Comparison of ENCODE assay signal across 25 mouse cellular contexts in the genomic region with DNA sequence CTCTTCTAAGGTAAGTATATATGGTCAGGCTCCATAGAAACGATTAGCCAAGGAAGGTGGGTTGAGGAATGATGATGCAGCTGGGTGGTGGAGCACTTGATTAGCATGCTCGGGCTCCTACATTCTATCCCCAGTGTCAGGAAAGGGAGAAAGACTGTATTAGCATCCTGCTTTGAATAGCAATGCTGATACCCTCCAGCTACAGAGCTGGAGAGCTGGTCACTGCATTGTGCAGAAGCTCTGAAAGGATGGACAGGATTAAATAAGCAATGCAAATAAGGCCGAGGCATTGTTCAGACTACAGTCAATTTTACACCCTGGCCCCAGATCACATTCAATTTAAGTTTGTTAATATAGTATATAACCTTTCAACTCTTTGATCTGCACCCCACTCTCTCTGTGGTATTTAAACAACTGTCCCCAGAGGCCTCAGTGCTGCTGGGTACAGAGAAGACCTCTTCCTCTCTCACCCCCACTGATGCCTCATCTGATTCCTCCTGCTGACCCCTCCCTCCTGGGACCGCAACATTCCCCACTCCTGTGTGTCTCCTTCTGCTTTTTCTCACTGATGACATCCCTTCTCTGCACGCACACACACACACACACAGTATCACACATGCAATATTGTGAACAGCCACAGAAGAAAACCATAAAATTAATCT. TPM values are rescaled to one million over a fixed set of nuclear protein-coding genes. Genes with fewer than 3 reads are reported as not detected.
DNase-seq lines count a peak whose midpoint lies in the region; ATAC-seq lines count a peak whose summit lies in the region.
"Had no signal": no experiment of that assay in that cellular context is flagged by ENCODE, and none has a peak within 500 bp of the region (broad histone marks: within the 10 kb centered on the region; RNA-seq: fewer than 3 reads in every experiment).

No protein-coding gene starts in this region.

- no peak for DNase-seq in midbrain, embryonic 11.5 days (ENCODE audit: low spot score, missing footprints)
- DNase-seq in midbrain, embryonic 10.5 days (ENCODE audit: low spot score), result no peak
- DNase-seq in R1 (ENCODE audit: low read depth, low spot score), result peak; percentile 23
- DNase-seq in liver, embryonic 11.5 days (ENCODE audit: low spot score), result no peak
- DNase-seq in kidney, postnatal 4 days, result no peak
- DNase-seq in gastrocnemius, postnatal 25 days, result no peak
- DNase-seq: adrenal gland, adult 8-10 months; adrenal gland, postnatal 36 days; cerebellum, adult 11 months; cerebellum, adult 8-10 months; cerebellum, postnatal 14 days; embryo, embryonic 11 days; heart, adult 2 months had no signal

- no peak overlapping the region for H3K9ac ChIP-seq in midbrain, embryonic 11.5 days (ENCODE audit: low read length)
- H3K9ac ChIP-seq in midbrain, embryonic 13.5 days (replicated peaks), result no peak overlapping the region
- no peak overlapping the region for H3K9ac ChIP-seq in liver, embryonic 11.5 days (ENCODE audit: low read depth, low read length)
- H3K9ac ChIP-seq: embryonic facial prominence, embryonic 15.5 days; heart, embryonic 12.5 days; hindbrain, embryonic 13.5 days; intestine, embryonic 15.5 days had no signal

- H3K9me3 ChIP-seq in midbrain, embryonic 11.5 days (ENCODE audit: control insufficient read depth, low read length), result no peaks in the 10 kb centered on the region
- no peaks in the 10 kb centered on the region for H3K9me3 ChIP-seq in midbrain, embryonic 10.5 days (replicated peaks)
- no peaks in the 10 kb centered on the region for H3K9me3 ChIP-seq in midbrain, embryonic 13.5 days
- H3K9me3 ChIP-seq in liver, embryonic 11.5 days (ENCODE audit: control insufficient read depth, low read length), result no peaks in the 10 kb centered on the region
- H3K9me3 ChIP-seq: embryonic facial prominence, embryonic 15.5 days; forebrain, embryonic 10.5 days; heart, embryonic 12.5 days; hindbrain, embryonic 13.5 days; intestine, embryonic 15.5 days had no signal

- H3K36me3 ChIP-seq in midbrain, embryonic 11.5 days (ENCODE audit: control insufficient read depth, insufficient read depth, low read length), result no peaks in the 10 kb centered on the region
- no peaks in the 10 kb centered on the region for H3K36me3 ChIP-seq in midbrain, embryonic 10.5 days
- no peaks in the 10 kb centered on the region for H3K36me3 ChIP-seq in midbrain, embryonic 13.5 days
- H3K36me3 ChIP-seq in liver, embryonic 11.5 days (ENCODE audit: control insufficient read depth, insufficient read depth, low read length), result no peaks in the 10 kb centered on the region
- H3K36me3 ChIP-seq: embryonic facial prominence, embryonic 15.5 days; forebrain, embryonic 10.5 days; heart, embryonic 12.5 days; hindbrain, embryonic 13.5 days; intestine, embryonic 15.5 days had no signal

- 40% methylated on average over 5 of the region's 5 CpGs for WGBS in midbrain, embryonic 11.5 days
- 57% methylated on average over 5 of the region's 5 CpGs for WGBS in midbrain, embryonic 10.5 days
- 21% methylated on average over 5 of the region's 5 CpGs for WGBS in midbrain, embryonic 13.5 days
- 66% methylated on average over 5 of the region's 5 CpGs for WGBS in liver, embryonic 11.5 days

- no peak overlapping the region for H3K4me3 ChIP-seq in midbrain, embryonic 11.5 days (ENCODE audit: low read depth, low read length)
- H3K4me3 ChIP-seq in midbrain, embryonic 10.5 days, result no peak overlapping the region
- no peak overlapping the region for H3K4me3 ChIP-seq in midbrain, embryonic 13.5 days (replicated peaks)
- H3K4me3 ChIP-seq in liver, embryonic 11.5 days (ENCODE audit: low read depth, low read length), result no peak overlapping the region
- H3K4me3 ChIP-seq: embryonic facial prominence, embryonic 15.5 days; erythroblast, embryonic 14.5 days; forebrain, embryonic 10.5 days; heart, adult 2 months; heart, embryonic 12.5 days; hindbrain, embryonic 13.5 days; intestine, embryonic 15.5 days had no signal

- H3K4me2 ChIP-seq in midbrain, embryonic 11.5 days, result no peak overlapping the region
- no peak overlapping the region for H3K4me2 ChIP-seq in midbrain, embryonic 13.5 days (replicated peaks)
- no peak overlapping the region for H3K4me2 ChIP-seq in liver, embryonic 11.5 days
- H3K4me2 ChIP-seq: embryonic facial prominence, embryonic 15.5 days; heart, embryonic 12.5 days; hindbrain, embryonic 13.5 days; intestine, embryonic 15.5 days had no signal

- peak; percentile 90 for ATAC-seq in midbrain, embryonic 11.5 days (ENCODE audit: low FRiP score)
- ATAC-seq in midbrain, embryonic 13.5 days, result peak; percentile 87
- ATAC-seq in liver, embryonic 11.5 days (replicated peaks; ENCODE audit: low FRiP score), result no peak
- ATAC-seq: forebrain, embryonic 14.5 days; intestine, embryonic 15.5 days had no signal

- no peaks in the 10 kb centered on the region for H3K27me3 ChIP-seq in midbrain, embryonic 11.5 days (ENCODE audit: control insufficient read depth, insufficient read depth, low read length)
- no peaks in the 10 kb centered on the region for H3K27me3 ChIP-seq in midbrain, embryonic 10.5 days (ENCODE audit: low read depth, poor library complexity, severe bottlenecking)
- H3K27me3 ChIP-seq in midbrain, embryonic 13.5 days, result no peaks in the 10 kb centered on the region
- no peaks in the 10 kb centered on the region for H3K27me3 ChIP-seq in liver, embryonic 11.5 days (replicated peaks; ENCODE audit: control insufficient read depth, insufficient read depth, low read length)
- H3K27me3 ChIP-seq: embryonic facial prominence, embryonic 15.5 days; heart, embryonic 12.5 days; hindbrain, embryonic 13.5 days; intestine, embryonic 15.5 days had no signal

- H3K4me1 ChIP-seq in midbrain, embryonic 11.5 days (ENCODE audit: control insufficient read depth, insufficient read depth, low read length), result peaks cover 8% of the 10 kb centered on the region
- H3K4me1 ChIP-seq in midbrain, embryonic 10.5 days, result peaks cover 11% of the 10 kb centered on the region
- peaks cover 11% of the 10 kb centered on the region for H3K4me1 ChIP-seq in midbrain, embryonic 13.5 days (replicated peaks)
- no peaks in the 10 kb centered on the region for H3K4me1 ChIP-seq in liver, embryonic 11.5 days (replicated peaks; ENCODE audit: control insufficient read depth, insufficient read depth, low read length)
- H3K4me1 ChIP-seq: embryonic facial prominence, embryonic 15.5 days; heart, embryonic 12.5 days; intestine, embryonic 15.5 days had no signal

- H3K27ac ChIP-seq in midbrain, embryonic 11.5 days (ENCODE audit: low read depth, low read length), result no peak overlapping the region
- H3K27ac ChIP-seq in midbrain, embryonic 10.5 days (replicated peaks), result no peak overlapping the region
- no peak overlapping the region for H3K27ac ChIP-seq in midbrain, embryonic 13.5 days
- H3K27ac ChIP-seq in liver, embryonic 11.5 days (ENCODE audit: low read depth, low read length), result no peak overlapping the region
- H3K27ac ChIP-seq: embryonic facial prominence, embryonic 15.5 days; forebrain, embryonic 10.5 days; heart, adult 2 months; hindbrain, embryonic 13.5 days; intestine, embryonic 15.5 days had no signal

RNA-seq across cellular contexts. Expression of gene Aox4, which starts 21.6 kb away (rescaled TPM):
- not detected in 2 replicates for polyA plus RNA-seq in midbrain, embryonic 11.5 days (2014; fragmentation: Nextera tagmentation; extraction: Ambion mirVana)
- polyA plus RNA-seq in midbrain, embryonic 10.5 days (2016; fragmentation: Nextera tagmentation; extraction: Ambion mirVana), result 0.11 TPM in 1 of 2 replicates, not detected in the other
- polyA plus RNA-seq in midbrain, embryonic 13.5 days (2015; fragmentation: Nextera tagmentation; extraction: Ambion mirVana), result 0.05 and 0.19 TPM in 2 replicates
- 1.7 and 2.3 TPM in 2 replicates for polyA plus RNA-seq in liver, embryonic 11.5 days (2014; fragmentation: Nextera tagmentation; extraction: Ambion mirVana)
- not detected for total RNA-seq in gastrocnemius, postnatal 25 days (2021)
- total RNA-seq: adrenal gland, adult 8-10 months; gastrocnemius, adult 8-10 months; heart, adult 2 months; heart, postnatal 25 days; MEL had no signal
- polyA plus RNA-seq: embryonic facial prominence, embryonic 11.5 days; erythroblast, embryonic 14.5 days; forebrain, embryonic 10.5 days; heart, adult 2 months had no signal
